Mouse (Mus musculus) MEL-GATA-1-ER (cell line): Measurements from ENCODE around the gene Immp2l.

Experiments
- DNase-seq: peaks from one replicate; pipeline ENCODE4 v3.0.0-alpha.2; 2012; ENCODE audit warnings: low read depth; ENCODE audit errors: extremely low read depth

The Immp2l gene

DNA sequence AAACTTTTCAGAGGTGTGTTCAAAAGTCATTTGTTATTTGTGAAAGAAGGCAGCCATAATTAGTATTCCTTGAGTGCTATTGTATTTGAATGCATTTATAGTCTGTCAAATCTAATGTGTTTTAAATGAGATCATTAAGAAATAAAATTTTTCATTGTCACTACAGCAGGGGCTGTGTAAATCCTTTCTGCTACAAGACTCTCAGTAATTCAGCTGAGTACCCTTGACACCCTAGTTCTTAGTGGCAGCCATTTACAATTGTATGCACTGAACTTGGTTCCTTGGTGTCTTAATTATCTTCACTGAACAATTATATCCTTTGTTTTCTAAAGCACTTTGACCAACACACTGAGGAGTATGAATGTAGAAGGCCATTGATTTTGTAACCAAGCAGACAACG is 146.2 kb downstream of the Immp2l start:
- no peak for DNase-seq

DNA sequence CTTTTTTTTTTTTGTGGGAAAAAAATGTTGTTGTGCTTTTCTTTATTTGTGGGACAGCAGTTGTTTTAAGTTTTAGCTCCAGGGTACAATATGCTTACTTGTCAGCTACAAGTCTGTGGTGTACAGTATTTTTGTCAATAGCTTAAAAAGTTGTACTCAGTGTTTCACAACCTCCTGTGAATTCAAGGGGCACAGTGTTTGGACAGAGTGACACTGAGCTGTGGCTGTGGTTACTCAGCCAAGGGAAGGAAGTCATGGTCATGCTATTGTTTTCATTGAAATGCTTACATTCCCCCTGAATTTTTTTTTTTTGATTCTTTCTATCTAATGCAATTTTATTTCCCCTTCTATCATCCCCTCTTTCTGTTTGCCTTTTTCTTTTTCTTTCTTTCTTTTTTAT is 159.0 kb downstream of the Immp2l start:
- no peak for DNase-seq

GRCm38 (mm10) chr12:41185060-41185459 is 161.2 kb downstream of the Immp2l start:
- no peak for DNase-seq

- DNase-seq = no peak
These were observed 161.6 kb downstream of the Immp2l start for GRCm38 (mm10) chr12:41185509-41185908.

GRCm38 (mm10) chr12:41192829-41193228 is 168.9 kb downstream of the Immp2l start:
- DNase-seq = no peak

- no peak for DNase-seq
These were observed 172.5 kb downstream of the Immp2l start for GRCm38 (mm10) chr12:41196374-41196773.

DNA sequence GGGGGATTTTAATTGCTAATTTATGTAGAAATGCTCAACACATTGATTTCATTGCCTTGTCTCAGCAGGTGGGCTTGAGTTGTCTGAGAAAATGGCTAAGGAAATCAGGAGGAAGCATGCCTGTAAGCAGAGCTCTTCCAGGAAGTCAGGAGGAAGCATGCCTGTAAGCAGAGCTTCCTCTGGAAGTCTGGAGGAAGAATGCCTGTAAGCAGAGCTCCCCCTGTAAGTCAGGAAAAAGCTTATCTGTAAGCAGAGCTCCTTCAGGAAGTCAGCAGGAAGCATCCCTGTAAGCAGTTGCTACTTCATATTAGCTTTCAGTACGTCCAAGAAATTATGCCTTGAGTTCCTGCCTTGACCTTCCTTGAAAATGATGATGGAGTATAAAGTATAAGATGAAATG is 191.3 kb downstream of the Immp2l start:
- no peak for DNase-seq

GRCm38 (mm10) chr12:41221893-41222292 is 198.0 kb downstream of the Immp2l start:
- no peak for DNase-seq

GRCm38 (mm10) chr12:41223686-41224085 is 199.8 kb downstream of the Immp2l start:
- no peak for DNase-seq

- no peak for DNase-seq
These were observed 200.6 kb downstream of the Immp2l start for GRCm38 (mm10) chr12:41224538-41224937.

DNA sequence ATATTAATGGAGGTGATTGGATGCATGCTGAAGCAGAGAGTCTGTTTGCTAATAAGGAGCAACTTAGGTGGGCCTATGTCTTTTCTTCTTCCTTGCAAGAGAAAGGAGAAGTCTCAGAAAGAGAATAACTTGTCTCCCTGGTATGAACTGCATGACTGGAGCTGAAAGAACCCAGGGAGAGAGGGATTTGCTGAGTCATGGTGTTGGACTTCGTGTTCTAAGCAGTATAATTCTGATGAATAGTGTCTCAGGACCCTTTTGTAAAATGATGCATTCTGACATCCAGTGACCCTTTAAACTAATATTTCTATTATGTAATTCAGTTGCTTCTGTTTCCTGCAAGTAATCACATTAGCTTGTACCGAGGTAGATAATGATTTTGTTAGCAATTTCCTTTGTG is 208.1 kb downstream of the Immp2l start:
- DNase-seq = no peak

- DNase-seq = no peak
These were observed 214.0 kb downstream of the Immp2l start for GRCm38 (mm10) chr12:41237880-41238279.

- DNase-seq = no peak
These were observed 217.3 kb downstream of the Immp2l start for GRCm38 (mm10) chr12:41241221-41241620.

- DNase-seq = no peak
These were observed 224.4 kb downstream of the Immp2l start for GRCm38 (mm10) chr12:41248254-41248653.

- no peak for DNase-seq
These were observed 226.2 kb downstream of the Immp2l start for GRCm38 (mm10) chr12:41250123-41250522.

DNA sequence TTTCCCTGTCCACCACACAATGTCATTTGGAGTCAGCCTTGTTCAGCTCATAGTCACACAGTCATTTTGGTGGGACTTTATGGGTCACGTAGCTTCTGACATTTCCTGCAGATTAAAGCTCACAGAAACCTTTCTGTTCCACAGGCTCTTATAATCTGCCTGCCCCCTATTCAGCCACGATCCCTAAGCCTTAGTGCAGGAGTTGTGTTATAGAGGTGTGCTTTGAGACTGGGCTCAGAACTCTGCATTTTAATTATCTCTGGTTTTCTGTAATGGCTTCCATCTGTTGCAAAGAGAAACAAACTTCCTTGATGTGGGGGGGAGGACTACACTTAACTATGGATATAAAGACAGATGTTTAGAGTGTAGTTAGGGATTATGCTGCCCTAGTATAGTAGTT is 234.0 kb downstream of the Immp2l start:
- DNase-seq = no peak

GRCm38 (mm10) chr12:41259608-41260007 is 235.7 kb downstream of the Immp2l start:
- DNase-seq = no peak

GRCm38 (mm10) chr12:41274136-41274535 is 250.2 kb downstream of the Immp2l start:
- no peak for DNase-seq

DNA sequence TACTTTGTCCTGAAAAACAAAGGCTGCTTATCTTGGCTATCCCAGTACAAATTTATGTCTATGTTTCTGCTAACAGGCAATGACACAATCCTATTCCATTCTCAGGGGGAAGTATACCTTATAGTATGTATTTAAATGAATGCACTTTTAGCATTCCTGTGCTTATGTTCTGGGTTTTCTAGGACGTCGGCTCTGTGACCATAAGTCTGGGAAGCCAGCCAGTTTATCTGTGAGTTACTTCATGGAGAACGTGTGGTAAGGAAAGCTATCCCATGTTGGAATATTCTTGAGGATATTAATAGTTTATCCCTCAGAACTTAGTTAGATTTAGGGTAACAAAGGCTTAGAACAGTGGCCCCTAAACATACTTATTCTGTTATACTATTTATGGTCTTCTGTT is 251.5 kb downstream of the Immp2l start:
- DNase-seq = no peak

DNA sequence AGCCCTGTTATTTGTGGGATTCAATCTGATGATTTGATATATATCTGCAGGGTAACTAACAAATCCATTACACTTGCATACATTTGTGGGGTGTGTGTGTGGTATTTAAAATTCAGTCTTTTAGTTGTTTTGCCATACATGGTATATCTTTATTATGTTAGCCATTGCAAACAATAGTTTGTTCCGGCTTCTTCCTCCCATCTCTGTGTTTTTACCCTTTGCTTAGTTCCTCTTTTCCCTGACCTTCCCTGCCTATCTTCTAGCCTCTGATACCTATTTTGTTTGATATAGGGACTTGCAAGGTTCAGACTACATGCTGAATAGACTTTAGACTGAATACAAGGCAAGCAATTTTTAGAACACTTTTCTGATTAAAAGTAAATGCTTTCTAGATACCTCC is 254.0 kb downstream of the Immp2l start:
- peak; percentile 9 for DNase-seq

GRCm38 (mm10) chr12:41289047-41289446 is 265.2 kb downstream of the Immp2l start:
- no peak for DNase-seq

GRCm38 (mm10) chr12:41307015-41307414 is 283.1 kb downstream of the Immp2l start:
- no peak for DNase-seq

DNA sequence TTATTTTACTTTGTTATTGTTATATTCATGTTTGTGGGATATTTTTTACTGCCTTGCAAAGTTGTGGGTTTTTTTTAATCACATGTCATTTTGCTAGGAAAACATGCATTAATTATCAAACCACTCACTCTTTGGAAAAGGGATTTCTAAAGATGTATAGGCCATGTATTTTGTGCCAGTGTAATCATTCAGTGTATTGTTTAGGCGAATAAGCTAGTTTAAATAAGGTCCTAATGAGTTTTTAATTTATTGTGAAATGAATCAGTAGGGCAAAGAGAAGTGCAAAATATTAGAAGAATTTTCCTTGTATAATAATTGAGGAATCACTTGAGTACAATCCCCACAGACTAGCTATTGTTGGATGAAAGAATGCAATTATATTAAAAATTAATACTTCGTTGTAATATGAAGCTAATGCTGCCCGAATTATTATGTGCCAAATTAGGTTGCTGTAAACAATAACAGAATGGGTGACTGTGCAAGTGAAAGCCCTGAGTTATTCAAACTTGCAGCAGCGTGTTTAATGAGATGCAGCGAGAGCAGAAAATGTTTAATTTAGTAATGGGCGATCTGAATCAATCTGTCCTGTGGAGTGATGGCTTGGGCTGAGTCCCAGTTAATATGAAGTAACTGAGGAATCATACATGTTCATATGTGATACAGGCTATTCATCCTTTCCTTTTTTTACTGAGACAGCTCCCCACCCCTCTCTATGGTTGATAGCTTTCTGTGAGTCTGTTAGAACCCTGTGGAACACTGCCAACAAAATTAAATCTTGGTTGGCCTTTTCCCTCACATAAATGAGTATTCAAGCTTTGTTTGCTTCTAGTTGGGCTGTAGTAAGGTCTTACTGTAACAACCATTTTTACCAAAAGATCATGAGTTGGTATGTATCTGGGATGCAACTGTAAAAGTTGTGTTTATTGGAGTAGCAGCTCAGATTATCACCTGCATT is 285.1 kb downstream of the Immp2l start:
- no peak for DNase-seq
